Mouse (Mus musculus): ENCODE measurements at regions not wholly inside any gene's neighbourhood (a gene's known extent, or its start where the extent isn't known, plus 50 kb on each side); places are given as distances from the start of the nearest gene placed in this dataset.

DNA sequence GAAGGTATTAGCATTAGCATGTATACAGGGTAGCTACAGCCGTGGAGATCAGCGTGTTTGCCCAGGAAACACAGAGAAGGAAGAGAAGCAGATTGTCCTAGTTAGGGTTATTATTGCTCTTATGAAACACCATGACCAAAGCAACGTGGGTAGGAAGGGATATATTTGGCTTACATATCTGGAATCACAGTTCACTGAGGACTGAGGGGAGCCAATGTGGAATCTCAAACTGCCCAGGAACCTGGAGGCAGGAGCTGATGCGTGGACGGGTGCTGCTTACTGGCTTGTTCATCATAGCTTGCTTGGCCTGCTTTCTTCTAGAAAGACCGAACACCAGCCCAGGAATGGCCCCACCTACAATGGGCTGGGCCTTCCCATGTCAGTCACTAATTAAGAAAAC, 238.4 kb downstream of the Atp23 start:
- no peaks in the 10 kb centered on the region for H3K4me1 ChIP-seq
- ATAC-seq (ENCODE audit: low FRiP score, low read depth): no peak
- H3K4me2 ChIP-seq (replicated peaks): no peak overlapping the region
- no peaks in the 10 kb centered on the region for H3K9me3 ChIP-seq
- H3K9ac ChIP-seq: no peak overlapping the region
- H3K36me3 ChIP-seq: no peaks in the 10 kb centered on the region
- WGBS: 93% methylated on average over 6 of the region's 6 CpGs
- no peak overlapping the region for H3K4me3 ChIP-seq
- H3K27me3 ChIP-seq (replicated peaks): no peaks in the 10 kb centered on the region
- H3K27ac ChIP-seq: no peak overlapping the region

DNA sequence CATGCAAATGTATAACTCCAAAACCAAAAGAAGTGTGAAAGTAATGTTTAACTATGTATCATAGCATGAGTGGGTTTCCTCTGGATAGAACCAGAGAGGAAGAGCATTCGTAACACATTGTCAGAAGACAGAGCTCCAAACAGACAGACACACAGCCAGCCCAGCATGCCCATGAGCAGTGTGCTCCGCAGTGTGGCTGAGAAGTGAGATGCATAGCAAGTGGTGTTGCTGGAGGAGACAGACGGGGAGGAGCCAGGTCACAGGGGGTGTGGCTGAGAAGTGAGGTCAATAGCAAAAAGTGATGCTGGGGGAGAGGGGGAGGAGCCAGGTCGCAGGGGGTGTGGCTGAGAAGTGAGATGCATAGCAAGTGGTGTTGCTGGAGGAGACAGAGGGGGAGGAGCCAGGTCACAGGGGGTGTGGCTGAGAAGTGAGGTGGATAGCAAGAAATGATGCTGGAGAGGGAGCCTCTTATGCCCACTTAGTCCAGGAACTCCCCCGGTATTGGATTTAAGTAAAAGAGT, 240.0 kb downstream of the Atp23 start:
- ATAC-seq (ENCODE audit: low FRiP score, low read depth): peak; percentile 58; the same call in 1 of the 2 replicates
- WGBS: 60% methylated on average over 5 of the region's 5 CpGs

DNA sequence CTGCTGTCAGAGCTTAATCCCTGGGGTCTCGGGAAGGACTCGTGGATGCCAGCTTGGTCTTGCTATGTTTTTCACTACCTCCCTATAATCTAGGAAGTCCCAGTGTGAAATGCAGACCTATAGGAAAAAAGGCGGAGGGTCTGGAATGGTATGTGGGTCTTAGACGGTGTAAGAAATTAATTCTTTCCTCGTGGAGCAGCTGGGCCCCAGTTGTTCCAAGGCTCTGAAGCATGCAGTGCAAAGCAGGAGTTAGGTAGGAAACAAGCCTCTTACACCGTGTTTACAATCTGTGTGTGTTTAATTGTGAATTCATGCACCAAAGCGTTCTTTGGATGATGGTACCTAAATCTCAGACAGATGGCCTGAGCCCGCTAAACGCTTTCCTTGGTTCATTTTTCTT, 241.1 kb downstream of the Atp23 start:
- Histone ChIP-seq H3K4me1 (no peaks in the 10 kb centered on the region), H3K27me3 (replicated peaks) (no peaks in the 10 kb centered on the region), H3K9me3 (no peaks in the 10 kb centered on the region), H3K36me3 (no peaks in the 10 kb centered on the region), H3K4me2 (replicated peaks) (no peak overlapping the region), H3K9ac (no peak overlapping the region), H3K27ac (no peak overlapping the region), H3K4me3 (no peak overlapping the region)
- WGBS: 81% methylated on average over 9 of the region's 9 CpGs
- no peak for ATAC-seq (ENCODE audit: low FRiP score, low read depth)

More for the DNA sequence above, 240.0 kb downstream of the Atp23 start:
- no peak overlapping the region for H3K4me3 ChIP-seq
- H3K9me3 ChIP-seq: no peaks in the 10 kb centered on the region
- no peaks in the 10 kb centered on the region for H3K36me3 ChIP-seq
- no peak overlapping the region for H3K27ac ChIP-seq
- no peak overlapping the region for H3K4me2 ChIP-seq (replicated peaks)
- no peak overlapping the region for H3K9ac ChIP-seq
- H3K4me1 ChIP-seq: no peaks in the 10 kb centered on the region
- H3K27me3 ChIP-seq (replicated peaks): no peaks in the 10 kb centered on the region

DNA sequence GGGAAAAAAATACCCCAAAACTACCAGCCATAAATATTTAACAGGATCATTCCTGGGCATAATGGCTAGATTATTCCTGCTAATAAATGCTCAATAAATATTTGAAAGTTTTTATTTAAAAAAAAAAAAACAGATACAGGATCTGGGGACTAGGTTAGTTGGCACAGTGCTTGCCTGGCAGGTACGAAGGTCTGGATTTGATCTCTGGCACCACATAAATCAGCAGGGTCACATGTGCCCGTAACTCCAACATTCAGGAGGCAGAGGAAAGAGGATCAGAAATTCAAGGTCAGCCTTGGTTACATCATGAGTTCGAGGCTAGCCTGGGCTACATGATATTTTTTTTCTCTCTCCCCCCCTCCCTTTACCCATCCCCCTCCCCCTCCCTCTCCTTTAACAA, 248.5 kb downstream of the Atp23 start:
- no peak for ATAC-seq (ENCODE audit: low FRiP score, low read depth)
- WGBS: 88% methylated on average over 3 of the region's 3 CpGs

DNA sequence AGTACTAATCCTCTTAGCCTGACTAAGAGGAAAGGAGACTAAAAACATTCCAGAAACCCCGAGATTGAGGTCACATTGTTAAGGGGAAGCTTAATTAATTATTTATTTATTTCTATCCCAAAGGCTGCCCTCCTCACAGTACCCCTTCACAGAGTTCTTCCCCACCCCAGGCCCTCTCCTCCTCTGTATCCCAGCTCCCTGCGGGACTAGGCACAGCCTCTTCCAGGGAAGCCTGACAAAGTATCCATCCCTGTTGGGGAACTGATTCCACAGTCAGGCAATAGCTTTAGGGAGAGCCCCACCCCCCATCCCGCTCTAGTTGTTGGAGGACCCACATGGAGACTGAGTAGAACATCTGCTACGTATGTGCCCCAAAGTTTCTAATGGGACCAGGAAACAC, 254.6 kb downstream of the Atp23 start:
- Histone ChIP-seq H3K27me3 (replicated peaks) (no peaks in the 10 kb centered on the region), H3K36me3 (no peaks in the 10 kb centered on the region), H3K4me2 (replicated peaks) (no peak overlapping the region), H3K9me3 (no peaks in the 10 kb centered on the region), H3K9ac (no peak overlapping the region), H3K4me1 (peaks cover 4% of the 10 kb centered on the region), H3K4me3 (no peak overlapping the region), H3K27ac (no peak overlapping the region)
- WGBS: 70% methylated on average over 4 of the region's 4 CpGs
- ATAC-seq (ENCODE audit: low FRiP score, low read depth): no peak

More for the DNA sequence above, 248.5 kb downstream of the Atp23 start:
- Histone ChIP-seq H3K9me3 (no peaks in the 10 kb centered on the region), H3K4me3 (no peak overlapping the region), H3K27me3 (replicated peaks) (no peaks in the 10 kb centered on the region), H3K4me2 (replicated peaks) (no peak overlapping the region), H3K4me1 (no peaks in the 10 kb centered on the region), H3K27ac (no peak overlapping the region), H3K36me3 (no peaks in the 10 kb centered on the region), H3K9ac (no peak overlapping the region)

DNA sequence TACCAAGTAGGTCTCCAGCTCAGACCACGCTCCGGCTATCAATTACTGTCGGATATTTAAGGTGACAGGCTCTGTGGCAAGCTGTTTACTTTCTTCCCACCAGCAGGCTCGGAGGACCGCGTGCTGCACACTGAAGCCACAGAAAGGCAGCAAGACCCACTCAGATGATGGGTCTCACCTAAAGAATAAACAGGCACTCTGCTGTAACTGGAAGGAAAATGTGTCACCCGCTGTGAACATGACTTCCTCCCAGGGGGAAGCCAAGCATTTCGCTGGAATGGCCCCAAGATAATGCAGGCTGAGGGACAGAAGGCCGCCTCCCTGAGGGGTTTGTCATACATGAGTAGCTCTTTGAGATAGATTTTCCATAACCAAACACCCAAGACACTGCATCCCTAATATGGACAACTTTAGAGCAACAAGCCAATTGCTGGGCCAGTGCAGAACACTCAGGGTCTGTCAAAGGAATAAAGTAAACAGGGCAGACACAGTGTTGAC, 259.3 kb downstream of the Atp23 start:
- Histone ChIP-seq H3K36me3 (no peaks in the 10 kb centered on the region), H3K9me3 (no peaks in the 10 kb centered on the region), H3K4me2 (replicated peaks) (no peak overlapping the region; the same call in 1 of the 2 replicates), H3K9ac (no peak overlapping the region), H3K4me3 (no peak overlapping the region), H3K27me3 (replicated peaks) (no peaks in the 10 kb centered on the region), H3K4me1 (peaks cover 8% of the 10 kb centered on the region), H3K27ac (no peak overlapping the region)
- peak; percentile 50; the same call in 1 of the 2 replicates for ATAC-seq (ENCODE audit: low FRiP score, low read depth)
- WGBS: 21% methylated on average over 9 of the region's 9 CpGs

DNA sequence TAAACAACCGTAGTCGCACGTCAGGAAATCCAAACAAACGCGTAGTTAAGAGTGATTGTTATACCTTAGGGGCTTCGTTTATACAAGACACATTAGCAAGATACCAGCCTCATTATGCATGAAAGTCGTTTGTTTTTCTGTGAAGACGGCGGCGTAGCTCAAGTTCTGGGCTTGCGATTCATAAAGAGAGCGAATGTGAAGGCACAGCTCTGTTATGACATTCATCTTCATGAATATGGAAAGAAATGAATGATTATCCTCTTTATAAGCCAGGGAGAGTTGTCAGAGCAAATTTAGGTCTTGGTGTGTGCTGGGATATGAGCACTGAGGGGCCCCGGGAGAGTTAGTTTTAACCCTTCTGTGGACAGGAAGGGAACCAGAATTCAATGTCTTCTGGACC, 266.4 kb downstream of the Atp23 start:
- no peaks in the 10 kb centered on the region for H3K27me3 ChIP-seq (replicated peaks)
- no peaks in the 10 kb centered on the region for H3K36me3 ChIP-seq
- no peak overlapping the region for H3K27ac ChIP-seq
- no peak for ATAC-seq (ENCODE audit: low FRiP score, low read depth)
- H3K4me2 ChIP-seq (replicated peaks): no peak overlapping the region
- H3K4me3 ChIP-seq: no peak overlapping the region
- H3K9ac ChIP-seq: no peak overlapping the region
- H3K4me1 ChIP-seq: no peaks in the 10 kb centered on the region
- WGBS: 68% methylated on average over 13 of the region's 13 CpGs
- H3K9me3 ChIP-seq: no peaks in the 10 kb centered on the region

DNA sequence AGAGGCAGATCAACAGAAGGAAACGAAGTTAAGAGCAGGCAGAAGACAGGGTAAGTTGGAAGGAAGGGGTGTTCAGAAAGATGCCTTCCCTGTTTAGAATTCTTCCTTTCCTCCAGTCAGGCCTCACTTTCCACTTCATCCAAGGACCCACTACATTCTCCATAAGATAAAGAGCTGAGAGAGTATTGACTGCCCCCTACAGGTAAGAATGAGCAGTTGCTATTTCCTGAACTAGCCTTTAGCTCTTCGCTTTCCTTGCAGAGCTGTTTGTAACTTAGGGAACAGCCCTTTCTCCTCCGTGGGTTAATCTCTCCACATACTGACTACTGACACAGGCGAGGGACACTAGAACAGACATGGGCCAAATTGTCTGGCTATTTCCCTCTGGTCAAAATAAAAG, 273.1 kb downstream of the Atp23 start:
- no peak for ATAC-seq (ENCODE audit: low FRiP score, low read depth)
- Histone ChIP-seq H3K36me3 (no peaks in the 10 kb centered on the region), H3K9me3 (no peaks in the 10 kb centered on the region), H3K4me1 (no peaks in the 10 kb centered on the region), H3K9ac (no peak overlapping the region), H3K4me3 (no peak overlapping the region), H3K27ac (no peak overlapping the region), H3K27me3 (replicated peaks) (no peaks in the 10 kb centered on the region), H3K4me2 (replicated peaks) (no peak overlapping the region)
- WGBS: 65% methylated on average over 4 of the region's 4 CpGs

DNA sequence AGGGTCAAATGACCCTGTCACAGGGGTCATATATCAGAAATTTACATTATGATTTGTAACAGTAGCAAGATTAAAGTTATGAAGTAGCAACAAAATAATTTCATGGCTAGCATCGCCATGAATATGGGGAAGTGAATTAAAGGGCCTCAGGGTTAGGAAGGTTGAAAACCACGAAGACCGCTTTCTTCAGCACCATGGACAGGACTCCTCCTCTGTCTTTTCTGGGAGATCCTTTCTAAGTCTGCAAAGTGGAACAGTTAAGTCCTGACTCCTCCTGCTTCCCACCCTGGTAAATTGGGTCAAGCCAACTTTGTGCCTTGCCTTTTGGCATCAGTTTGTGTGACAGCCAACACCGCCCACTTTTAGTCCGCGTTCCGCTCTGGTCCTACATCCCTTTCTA, 275.7 kb downstream of the Atp23 start:
- no peak for ATAC-seq (ENCODE audit: low FRiP score, low read depth)
- Histone ChIP-seq H3K4me3 (no peak overlapping the region), H3K4me2 (replicated peaks) (no peak overlapping the region), H3K36me3 (no peaks in the 10 kb centered on the region), H3K9ac (no peak overlapping the region), H3K27me3 (replicated peaks) (no peaks in the 10 kb centered on the region), H3K9me3 (no peaks in the 10 kb centered on the region), H3K4me1 (no peaks in the 10 kb centered on the region), H3K27ac (no peak overlapping the region)
- WGBS: 64% methylated on average over 7 of the region's 7 CpGs

DNA sequence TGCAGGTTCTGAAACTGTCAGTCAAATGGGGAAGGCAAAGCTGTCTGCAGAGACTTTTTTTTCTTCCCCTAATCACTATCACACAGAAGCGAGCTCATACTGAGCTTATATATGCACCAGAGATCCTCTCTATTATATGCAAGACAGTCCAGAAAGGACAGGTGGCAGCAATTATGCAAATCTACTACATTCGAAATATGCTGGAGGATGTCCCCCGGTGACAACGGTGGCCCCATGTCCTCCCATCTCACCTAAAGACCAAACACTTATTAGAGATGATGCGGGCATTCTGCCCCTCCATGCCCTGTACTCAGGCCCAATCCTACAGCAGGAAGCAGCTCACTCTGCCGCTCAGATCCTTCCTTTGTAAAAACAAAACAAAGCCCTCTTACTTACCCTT, 280.4 kb downstream of the Atp23 start:
- H3K9me3 ChIP-seq: no peaks in the 10 kb centered on the region
- no peak for ATAC-seq (ENCODE audit: low FRiP score, low read depth)
- 78% methylated on average over 6 of the region's 6 CpGs for WGBS
- no peak overlapping the region for H3K4me2 ChIP-seq (replicated peaks)
- no peak overlapping the region for H3K27ac ChIP-seq
- H3K36me3 ChIP-seq: no peaks in the 10 kb centered on the region
- no peaks in the 10 kb centered on the region for H3K27me3 ChIP-seq (replicated peaks)
- no peaks in the 10 kb centered on the region for H3K4me1 ChIP-seq
- no peak overlapping the region for H3K4me3 ChIP-seq
- H3K9ac ChIP-seq: no peak overlapping the region

DNA sequence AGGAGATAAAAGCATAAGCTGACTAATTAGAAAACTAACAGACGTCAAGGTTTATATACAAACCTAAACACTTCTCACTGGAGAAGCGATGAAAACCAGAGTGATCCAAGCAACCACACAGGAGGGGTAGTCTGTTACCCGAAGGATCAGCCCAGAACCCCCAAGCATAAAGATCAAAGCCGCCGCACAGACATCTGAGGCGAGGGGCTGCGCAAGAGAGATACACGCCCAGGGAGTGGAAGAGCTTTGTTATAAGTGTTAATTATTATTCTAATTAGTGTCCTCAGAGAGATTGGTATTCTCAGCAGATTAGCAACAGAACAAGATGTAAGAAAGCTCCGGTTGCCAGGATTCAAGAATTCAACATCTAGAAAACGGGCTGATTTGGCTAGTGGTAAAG, 281.2 kb downstream of the Atp23 start:
- Histone ChIP-seq H3K9ac (no peak overlapping the region), H3K36me3 (no peaks in the 10 kb centered on the region), H3K27ac (no peak overlapping the region), H3K27me3 (replicated peaks) (no peaks in the 10 kb centered on the region), H3K4me1 (no peaks in the 10 kb centered on the region), H3K4me2 (replicated peaks) (no peak overlapping the region; the same call in 1 of the 2 replicates), H3K9me3 (no peaks in the 10 kb centered on the region), H3K4me3 (no peak overlapping the region)
- WGBS: 46% methylated on average over 10 of the region's 10 CpGs
- ATAC-seq (ENCODE audit: low FRiP score, low read depth): no peak

DNA sequence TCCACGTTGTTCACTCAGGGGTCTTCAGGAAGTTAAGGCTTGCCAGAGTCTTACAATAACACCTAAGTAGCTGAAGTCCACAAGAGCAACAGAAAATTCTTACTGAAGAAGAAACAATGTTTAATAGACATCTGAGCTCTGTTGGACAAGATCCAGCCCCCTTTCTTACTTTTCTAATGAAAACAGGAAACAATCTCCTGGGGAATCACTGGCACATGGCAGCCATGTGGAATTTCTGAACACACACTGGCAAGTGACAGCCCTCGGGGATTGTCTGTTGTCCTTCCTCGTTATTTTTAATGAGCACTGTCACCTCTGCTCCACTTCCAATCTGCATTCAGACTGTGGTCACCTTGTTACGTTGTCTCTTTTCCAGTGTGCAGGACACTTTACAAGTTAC, 288.9 kb downstream of the Atp23 start:
- ATAC-seq (ENCODE audit: low FRiP score, low read depth): no peak
- Histone ChIP-seq H3K4me1 (no peaks in the 10 kb centered on the region; the same call in 1 of the 2 replicates), H3K36me3 (no peaks in the 10 kb centered on the region), H3K27me3 (replicated peaks) (no peaks in the 10 kb centered on the region), H3K4me2 (replicated peaks) (no peak overlapping the region), H3K9ac (no peak overlapping the region), H3K9me3 (no peaks in the 10 kb centered on the region; the same call in 1 of the 2 replicates), H3K27ac (no peak overlapping the region), H3K4me3 (no peak overlapping the region)
- 68% methylated on average over 4 of the region's 4 CpGs for WGBS

DNA sequence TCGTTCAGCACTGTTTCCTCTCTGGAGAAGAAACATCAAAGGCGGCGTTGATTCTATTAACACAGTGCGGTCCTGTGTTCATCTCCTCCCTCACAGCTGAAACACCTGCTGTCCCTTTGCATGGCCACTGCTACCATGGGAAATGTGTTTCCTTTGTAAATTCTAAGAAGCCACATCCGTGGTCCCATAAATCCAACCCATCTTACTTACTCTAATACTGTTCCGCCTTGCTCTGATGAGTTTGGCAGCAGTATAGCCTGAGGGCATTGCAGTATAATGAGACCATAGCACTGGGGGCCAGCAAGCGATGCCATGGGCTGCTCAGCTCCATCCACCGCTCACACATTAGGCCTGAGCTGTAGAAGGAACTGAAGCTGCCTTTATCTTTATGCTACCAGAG, 290.6 kb downstream of the Atp23 start:
- H3K9me3 ChIP-seq: no peaks in the 10 kb centered on the region; the same call in 1 of the 2 replicates
- 76% methylated on average over 8 of the region's 8 CpGs for WGBS
- no peaks in the 10 kb centered on the region for H3K36me3 ChIP-seq
- H3K9ac ChIP-seq: no peak overlapping the region
- ATAC-seq (ENCODE audit: low FRiP score, low read depth): peak; percentile 79
- H3K27ac ChIP-seq: no peak overlapping the region
- H3K4me1 ChIP-seq: no peaks in the 10 kb centered on the region; the same call in 1 of the 2 replicates
- H3K4me3 ChIP-seq: no peak overlapping the region
- H3K27me3 ChIP-seq (replicated peaks): no peaks in the 10 kb centered on the region
- no peak overlapping the region for H3K4me2 ChIP-seq (replicated peaks)

Data from neural tube, embryonic 12.5 days (tissue).